Mouse (Mus musculus): ENCODE data around the gene Gm4553. TPM values are rescaled to one million over a fixed set of nuclear protein-coding genes. Genes with fewer than 3 reads are reported as not detected.
"Not testable (repeated sequence)": the region's sequence is repeated elsewhere in the genome, so short reads cannot be mapped to it uniquely, and the experiment has no call there.

Gm4553 gene
- total and polyA plus RNA-seq, 2 experiments: not detected

DNA sequence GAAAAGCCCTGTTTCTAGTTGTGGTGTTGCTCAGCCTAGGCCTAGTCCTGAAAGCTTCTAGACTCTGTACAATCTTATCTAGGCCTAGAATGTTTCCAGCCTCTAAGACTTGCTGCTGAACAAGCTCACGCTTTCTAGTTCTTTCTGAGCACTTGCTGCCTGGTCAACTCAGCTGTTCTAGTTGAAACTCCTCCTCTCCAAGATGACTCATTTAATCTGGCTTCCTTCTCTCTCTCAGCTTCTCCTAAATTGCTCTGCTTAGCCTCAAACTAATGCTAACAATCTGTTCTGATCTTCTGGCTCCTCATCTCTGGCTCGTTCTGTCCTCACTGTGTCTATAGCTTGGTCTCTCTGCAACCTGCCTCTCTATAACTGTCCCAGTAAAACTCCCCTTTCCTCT is 33.2 kb upstream of the Gm4553 start:
- Histone ChIP-seq H3K4me3 (ENCODE audit: insufficient read depth, low read depth, low read length) (no peak overlapping the region), H3K9ac (ENCODE audit: low read depth, low read length) (no peak overlapping the region), H3K27ac (replicated peaks; ENCODE audit: insufficient read depth, low read depth, low read length) (no peak overlapping the region), H3K79me2 (ENCODE audit: control insufficient read depth, insufficient read depth, low read length) (no peaks in the 10 kb centered on the region), H3K36me3 (ENCODE audit: control insufficient read depth, insufficient read depth, low read length) (no peaks in the 10 kb centered on the region), H3K27me3 (ENCODE audit: control insufficient read depth, insufficient read depth, low read length) (no peaks in the 10 kb centered on the region), H3K4me1 (ENCODE audit: control insufficient read depth, insufficient read depth, low read length) (no peaks in the 10 kb centered on the region)
- no peak for DNase-seq (ENCODE audit: extremely low read depth, low read depth, low spot score)
- TF ChIP-seq POLR2A (IDR thresholded peaks at IDR 0.05; ENCODE audit: extremely low read depth, insufficient read depth, low read length) (no peak), CTCF (IDR thresholded peaks at IDR 0.05; ENCODE audit: low read depth, low read length) (no peak)
- WGBS: 77% methylated on average over 2 of the region's 2 CpGs

- Histone ChIP-seq H3K27me3 (ENCODE audit: control insufficient read depth, insufficient read depth, low read length) (peaks cover 2% of the 10 kb centered on the region; the same call in 1 of the 2 replicates), H3K27ac (replicated peaks; ENCODE audit: insufficient read depth, low read depth, low read length) (no peak within 1 kb of the TSS), H3K4me3 (ENCODE audit: insufficient read depth, low read depth, low read length) (no peak within 1 kb of the TSS), H3K36me3 (ENCODE audit: control insufficient read depth, insufficient read depth, low read length) (no peaks in the 10 kb centered on the region), H3K79me2 (ENCODE audit: control insufficient read depth, insufficient read depth, low read length) (no peaks in the 10 kb centered on the region), H3K9ac (ENCODE audit: low read depth, low read length) (no peak within 1 kb of the TSS), H3K4me1 (ENCODE audit: control insufficient read depth, insufficient read depth, low read length) (no peaks in the 10 kb centered on the region)
- DNase-seq (ENCODE audit: extremely low read depth, low read depth, low spot score): no peak
- TF ChIP-seq POLR2A (IDR thresholded peaks at IDR 0.05; ENCODE audit: extremely low read depth, insufficient read depth, low read length) (no peak), CTCF (IDR thresholded peaks at IDR 0.05; ENCODE audit: low read depth, low read length) (no peak)
- 25% methylated on average over 2 of the region's 2 CpGs for WGBS
Observed at GRCm38 (mm10) chr7:142190289-142190688, 24.8 kb upstream of the Gm4553 start, which contains the start of gene Gm10153. Gene Gm10153, minus strand, starts transcription at chr7:142190389.

- Histone ChIP-seq H3K4me3 (ENCODE audit: insufficient read depth, low read depth, low read length) (no peak overlapping the region), H3K27ac (replicated peaks; ENCODE audit: insufficient read depth, low read depth, low read length) (no peak overlapping the region), H3K4me1 (ENCODE audit: control insufficient read depth, insufficient read depth, low read length) (no peaks in the 10 kb centered on the region), H3K27me3 (ENCODE audit: control insufficient read depth, insufficient read depth, low read length) (peaks cover 2% of the 10 kb centered on the region; the same call in 1 of the 2 replicates), H3K36me3 (ENCODE audit: control insufficient read depth, insufficient read depth, low read length) (no peaks in the 10 kb centered on the region), H3K9ac (ENCODE audit: low read depth, low read length) (no peak overlapping the region), H3K79me2 (ENCODE audit: control insufficient read depth, insufficient read depth, low read length) (no peaks in the 10 kb centered on the region)
- 73% methylated on average over 2 of the region's 2 CpGs for WGBS
- TF ChIP-seq CTCF (IDR thresholded peaks at IDR 0.05; ENCODE audit: low read depth, low read length) (no peak), POLR2A (IDR thresholded peaks at IDR 0.05; ENCODE audit: extremely low read depth, insufficient read depth, low read length) (no peak)
- no peak for DNase-seq (ENCODE audit: extremely low read depth, low read depth, low spot score)
Observed at GRCm38 (mm10) chr7:142188156-142188555, 22.6 kb upstream of the Gm4553 start.

GRCm38 (mm10) chr7:142181021-142181420 is 15.5 kb upstream of the Gm4553 start:
- TF ChIP-seq POLR2A (IDR thresholded peaks at IDR 0.05; ENCODE audit: extremely low read depth, insufficient read depth, low read length): no peak
- TF ChIP-seq CTCF (IDR thresholded peaks at IDR 0.05; ENCODE audit: low read depth, low read length): no peak
- no peaks in the 10 kb centered on the region for H3K27me3 ChIP-seq (ENCODE audit: control insufficient read depth, insufficient read depth, low read length)

GRCm38 (mm10) chr7:142178685-142179084 is 13.1 kb upstream of the Gm4553 start:
- WGBS: 69% methylated on average over 1 of the region's 1 CpGs

More at GRCm38 (mm10) chr7:142181021-142181420, 15.5 kb upstream of the Gm4553 start:
- no peak overlapping the region for H3K4me3 ChIP-seq (ENCODE audit: insufficient read depth, low read depth, low read length)
- H3K36me3 ChIP-seq (ENCODE audit: control insufficient read depth, insufficient read depth, low read length): no peaks in the 10 kb centered on the region
- no peak overlapping the region for H3K9ac ChIP-seq (ENCODE audit: low read depth, low read length)
- no peaks in the 10 kb centered on the region for H3K4me1 ChIP-seq (ENCODE audit: control insufficient read depth, insufficient read depth, low read length)
- DNase-seq (ENCODE audit: extremely low read depth, low read depth, low spot score): no peak
- H3K79me2 ChIP-seq (ENCODE audit: control insufficient read depth, insufficient read depth, low read length): no peaks in the 10 kb centered on the region
- no peak overlapping the region for H3K27ac ChIP-seq (replicated peaks; ENCODE audit: insufficient read depth, low read depth, low read length)
- WGBS: 38% methylated on average over 1 of the region's 1 CpGs

GRCm38 (mm10) chr7:142175905-142176304 is 10.4 kb upstream of the Gm4553 start, which contains the start of gene Krtap5-2:
Gene Krtap5-2, minus strand, starts transcription at chr7:142176005.
- DNase-seq (ENCODE audit: extremely low read depth, low read depth, low spot score); H3K9ac ChIP-seq (ENCODE audit: low read depth, low read length); H3K36me3 ChIP-seq (ENCODE audit: control insufficient read depth, insufficient read depth, low read length); H3K79me2 ChIP-seq (ENCODE audit: control insufficient read depth, insufficient read depth, low read length); H3K27ac ChIP-seq (replicated peaks; ENCODE audit: insufficient read depth, low read depth, low read length); H3K4me3 ChIP-seq (ENCODE audit: insufficient read depth, low read depth, low read length); H3K27me3 ChIP-seq (ENCODE audit: control insufficient read depth, insufficient read depth, low read length); H3K4me1 ChIP-seq (ENCODE audit: control insufficient read depth, insufficient read depth, low read length): not testable (repeated sequence)

More at GRCm38 (mm10) chr7:142178685-142179084, 13.1 kb upstream of the Gm4553 start:
- TF ChIP-seq CTCF (IDR thresholded peaks at IDR 0.05; ENCODE audit: low read depth, low read length) (no peak), POLR2A (IDR thresholded peaks at IDR 0.05; ENCODE audit: extremely low read depth, insufficient read depth, low read length) (no peak)
- Histone ChIP-seq H3K4me1 (ENCODE audit: control insufficient read depth, insufficient read depth, low read length) (no peaks in the 10 kb centered on the region), H3K79me2 (ENCODE audit: control insufficient read depth, insufficient read depth, low read length) (no peaks in the 10 kb centered on the region), H3K4me3 (ENCODE audit: insufficient read depth, low read depth, low read length) (no peak overlapping the region), H3K27me3 (ENCODE audit: control insufficient read depth, insufficient read depth, low read length) (no peaks in the 10 kb centered on the region), H3K36me3 (ENCODE audit: control insufficient read depth, insufficient read depth, low read length) (no peaks in the 10 kb centered on the region), H3K9ac (ENCODE audit: low read depth, low read length) (no peak overlapping the region), H3K27ac (replicated peaks; ENCODE audit: insufficient read depth, low read depth, low read length) (no peak overlapping the region)
- DNase-seq (ENCODE audit: extremely low read depth, low read depth, low spot score): no peak

All from liver, adult 2 months (tissue).